Mouse (Mus musculus): ENCODE measurements around the gene Olfr616.
"Not testable (repeated sequence)": the region's sequence is repeated elsewhere in the genome, so short reads cannot be mapped to it uniquely, and the experiment has no call there.

Gene Olfr616

DNA sequence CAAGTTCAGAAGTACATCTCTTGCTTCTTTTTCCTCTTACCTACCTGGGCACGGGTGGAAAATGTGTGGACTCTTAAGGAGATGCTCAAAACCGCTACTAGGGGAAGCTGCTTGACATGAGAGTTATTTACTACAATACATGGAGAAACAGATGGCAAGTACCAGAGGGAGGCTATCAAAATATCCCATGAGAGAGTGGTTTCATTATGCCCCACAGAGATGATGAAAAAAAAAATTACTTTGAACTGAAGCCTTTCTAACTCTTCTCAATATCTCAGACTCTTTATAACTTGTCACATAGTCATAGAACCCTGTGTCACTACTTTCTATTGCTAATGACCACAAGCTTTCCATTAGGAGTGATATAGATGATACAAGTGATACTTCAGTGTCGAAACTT is at the start of gene Olfr616:
TSS of gene Olfr616 (minus strand) at position 101 of the 400 bp plus-strand sequence.
- no peak for DNase-seq (ENCODE audit: low spot score)

DNA sequence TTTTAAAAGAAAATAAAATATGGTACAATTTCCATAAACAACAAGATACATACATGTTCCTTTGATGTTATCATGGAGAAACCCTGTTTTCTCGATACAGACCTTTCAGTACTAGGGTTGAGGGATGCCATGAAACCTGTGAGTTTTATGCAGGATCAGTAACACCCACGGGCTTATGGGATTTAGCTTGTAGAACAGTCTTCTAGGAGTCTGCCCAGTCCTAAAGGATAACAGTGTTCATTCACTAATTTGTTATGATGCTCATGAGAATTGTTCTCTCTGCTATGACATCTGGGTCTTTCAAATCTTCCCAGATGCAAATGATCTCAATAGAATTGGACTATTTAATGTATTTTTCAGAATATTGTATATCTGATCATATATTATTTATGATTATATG is 43.5 kb upstream of the Olfr616 start, which contains the start of gene Olfr620:
TSS of gene Olfr620 (minus strand) at position 101 of the 400 bp plus-strand sequence.
- no peak for DNase-seq (ENCODE audit: low spot score)

DNA sequence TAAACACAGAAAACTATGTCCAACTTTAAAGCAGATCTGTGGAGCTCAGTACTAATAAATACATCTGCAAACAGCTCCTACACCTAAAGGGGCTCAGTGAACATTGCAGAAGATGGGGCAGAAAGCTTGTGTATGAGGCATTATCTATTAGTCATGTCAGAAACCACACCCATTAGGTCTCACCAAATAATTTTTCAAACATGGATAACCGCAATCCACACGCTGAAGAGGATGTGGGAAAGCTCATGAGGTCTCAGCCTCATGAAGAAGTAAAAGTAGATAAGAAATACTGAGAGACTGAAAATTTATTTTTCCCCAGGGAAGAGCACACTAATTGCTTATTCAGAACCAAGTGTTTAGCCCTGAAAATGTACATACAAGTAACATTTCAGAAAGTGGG is 38.5 kb upstream of the Olfr616 start:
- no peak for DNase-seq (ENCODE audit: low spot score)

DNA sequence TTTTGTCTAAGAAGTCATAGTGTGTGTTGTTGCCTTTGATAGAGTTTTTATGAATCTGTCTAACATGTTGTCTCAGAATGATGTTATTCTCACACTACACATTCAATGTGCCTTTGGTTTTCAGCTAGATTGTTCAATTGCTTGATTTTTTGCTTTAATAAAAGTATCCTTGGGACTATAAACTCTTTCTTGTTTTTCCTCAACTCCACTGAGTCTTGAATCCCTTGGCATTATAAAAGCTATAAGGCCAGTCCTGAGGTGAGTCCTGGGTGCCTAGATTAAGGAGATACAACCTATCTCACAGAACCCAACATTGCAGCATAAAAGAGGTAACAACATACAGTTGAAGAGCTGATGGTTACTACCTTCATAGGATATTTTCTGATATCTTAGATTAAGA is 31.3 kb upstream of the Olfr616 start, which contains the start of gene Olfr619:
TSS of gene Olfr619 (plus strand) at position 301 of the 400 bp plus-strand sequence.
- no peak for DNase-seq (ENCODE audit: low spot score)

DNA sequence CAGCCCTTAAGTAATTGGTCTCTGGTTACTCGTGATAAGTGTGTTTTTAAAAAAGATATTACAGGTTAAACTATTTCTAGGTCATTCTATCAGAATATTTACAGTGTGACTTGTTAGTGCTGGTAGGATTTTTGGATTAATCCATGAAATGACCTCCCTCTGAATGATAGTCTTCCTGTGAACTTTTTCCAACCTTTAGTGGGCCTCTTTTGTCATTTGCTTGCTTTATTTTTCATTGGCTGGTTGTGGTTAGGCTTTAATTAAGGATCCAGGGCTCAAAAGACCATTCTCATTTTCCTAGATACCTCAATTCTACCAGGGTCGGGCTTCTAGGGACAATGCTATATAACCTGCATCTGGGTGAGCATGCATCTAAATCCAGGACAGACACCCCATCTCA is 20.9 kb upstream of the Olfr616 start, which contains the start of gene Olfr618:
TSS of gene Olfr618 (plus strand) at position 301 of the 400 bp plus-strand sequence.
- no peak for DNase-seq (ENCODE audit: low spot score)

DNA sequence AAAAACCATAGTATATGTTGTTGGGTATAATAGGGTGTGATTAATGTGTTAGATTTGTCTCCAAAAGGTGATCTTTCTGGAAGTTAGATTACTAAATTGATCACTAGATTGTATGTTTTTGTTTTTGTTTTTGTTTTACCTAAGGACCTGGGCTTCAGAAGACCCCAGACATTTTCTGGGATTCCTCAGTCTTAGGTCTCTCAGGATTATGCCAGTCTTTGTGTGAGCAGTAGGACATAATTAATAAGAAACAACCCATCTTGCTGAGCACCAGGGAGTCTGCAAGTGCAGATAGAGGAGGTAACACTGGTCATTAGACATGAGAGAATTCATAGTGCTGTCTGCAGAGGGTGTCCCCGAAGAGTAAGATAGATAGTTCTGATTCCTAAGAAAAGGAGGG is 3.8 kb upstream of the Olfr616 start, which contains the start of gene Olfr617:
TSS of gene Olfr617 (plus strand) at position 301 of the 400 bp plus-strand sequence.
- no peak for DNase-seq (ENCODE audit: low spot score)

DNA sequence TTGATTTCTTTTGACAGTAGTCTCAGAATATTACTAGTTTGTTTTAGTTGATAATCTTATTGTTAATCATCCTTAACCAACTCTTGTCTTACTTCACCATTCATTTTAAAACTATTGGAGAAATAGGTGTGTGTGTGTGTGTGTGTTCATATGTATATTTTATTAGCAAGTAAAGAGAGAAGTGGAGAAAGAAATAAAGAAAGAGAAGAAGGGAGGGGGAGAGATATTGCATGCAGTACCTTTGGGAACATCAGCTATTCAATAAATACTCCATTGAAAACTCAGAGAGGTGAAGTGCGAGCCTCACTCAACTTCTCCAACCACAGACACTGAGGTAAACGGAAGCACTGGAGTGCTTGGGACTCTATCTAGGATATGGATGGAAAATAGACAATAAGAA is 13.2 kb downstream of the Olfr616 start, which contains the start of gene Olfr615:
TSS of gene Olfr615 (plus strand) at position 301 of the 400 bp plus-strand sequence.
- DNase-seq (ENCODE audit: low spot score) = no peak

DNA sequence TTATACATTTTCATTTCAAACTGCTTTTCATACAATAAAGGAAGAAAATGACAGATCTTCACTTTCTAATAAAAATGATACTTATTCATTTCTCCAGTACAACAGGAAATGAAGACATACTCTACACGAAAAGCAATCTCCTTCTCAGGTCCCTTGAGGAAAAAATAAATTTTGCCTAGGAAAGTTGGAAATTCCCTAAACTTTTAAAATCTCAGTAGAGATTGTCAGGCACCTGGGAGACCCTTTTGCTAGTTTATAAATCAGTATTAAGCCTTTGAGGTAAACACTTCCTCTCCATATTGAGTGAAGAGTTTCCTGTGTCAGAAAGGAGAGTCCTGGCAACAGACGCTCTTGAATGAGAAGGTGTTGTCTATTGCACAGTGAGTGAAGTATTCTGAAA is 21.2 kb downstream of the Olfr616 start, which contains the start of gene Olfr613:
TSS of gene Olfr613 (plus strand) at position 301 of the 400 bp plus-strand sequence.
- DNase-seq (ENCODE audit: low spot score) = no peak

DNA sequence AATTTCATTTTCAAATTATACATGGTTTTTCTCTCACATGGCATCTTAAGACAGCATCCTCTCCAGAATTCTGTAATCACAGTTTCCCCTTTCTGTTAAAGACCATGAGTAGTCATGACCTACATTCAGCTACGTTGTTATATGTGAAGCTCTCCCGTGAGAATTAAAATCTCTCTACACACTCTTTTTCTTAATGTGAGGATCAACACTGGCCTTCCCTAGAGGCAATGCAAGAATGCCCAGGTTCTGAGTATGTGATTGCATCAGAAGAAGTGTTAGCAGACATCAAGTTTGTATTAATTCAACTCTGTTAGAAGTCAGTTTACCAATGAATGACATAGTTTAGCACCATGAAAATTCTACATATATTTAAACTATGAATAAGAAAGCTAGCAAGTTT is 26.3 kb downstream of the Olfr616 start, which contains the start of gene Olfr612:
TSS of gene Olfr612 (minus strand) at position 101 of the 400 bp plus-strand sequence.
- DNase-seq (ENCODE audit: low spot score) = not testable (repeated sequence)

DNA sequence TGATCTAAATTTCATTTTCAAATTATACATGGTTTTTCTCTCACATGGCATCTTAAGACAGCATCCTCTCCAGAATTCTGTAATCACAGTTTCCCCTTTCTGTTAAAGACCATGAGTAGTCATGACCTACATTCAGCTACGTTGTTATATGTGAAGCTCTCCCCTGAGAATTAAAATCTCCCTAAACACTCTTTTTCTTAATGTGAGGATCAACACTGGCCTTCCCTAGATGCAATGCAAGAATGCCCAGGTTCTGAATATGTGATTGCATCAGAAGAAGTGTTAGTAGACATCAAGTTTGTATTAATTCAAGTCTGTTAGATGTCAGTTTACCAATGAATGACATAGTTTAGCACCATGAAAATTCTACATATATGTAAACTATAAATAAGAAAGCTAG is 48.2 kb downstream of the Olfr616 start, which contains the start of gene Olfr611:
TSS of gene Olfr611 (minus strand) at position 101 of the 400 bp plus-strand sequence.
- not testable (repeated sequence) for DNase-seq (ENCODE audit: low spot score)

All from ovary, postnatal 36 days (tissue).